Mouse (Mus musculus): ENCODE data around the gene Iffo2. TPM values are rescaled to one million over a fixed set of nuclear protein-coding genes. Genes with fewer than 3 reads are reported as not detected.

Gene Iffo2
- polyA plus RNA-seq (2014; fragmentation: Illumina TruSeq; extraction: RNeasy Lipid Tissue Mini Kit (QIAGEN cat#74804); ENCODE audit: low read depth, low replicate concordance): 4.6 TPM

DNA sequence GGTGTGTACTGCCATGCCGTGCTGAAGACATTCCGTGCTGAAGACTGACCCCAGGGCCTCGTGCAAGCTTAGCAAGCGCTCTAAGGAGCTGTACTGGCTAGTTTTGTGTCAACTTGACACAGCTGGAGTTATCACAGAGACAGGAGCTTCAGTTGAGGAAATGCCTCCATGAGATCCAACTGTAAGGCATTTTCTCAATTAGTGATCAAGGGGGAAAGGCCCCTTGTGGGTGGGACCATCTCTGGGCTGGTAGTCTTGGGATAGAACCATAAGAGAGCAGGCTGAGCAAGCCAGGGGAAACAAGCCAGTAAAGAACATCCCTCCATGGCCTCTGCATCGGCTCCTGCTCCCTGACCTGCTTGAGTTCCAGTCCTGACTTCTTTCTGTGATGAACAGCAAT lies at the start of gene Iffo2:
TSS of gene Iffo2 (plus strand) at position 301 of the 400 bp plus-strand sequence.

DNA sequence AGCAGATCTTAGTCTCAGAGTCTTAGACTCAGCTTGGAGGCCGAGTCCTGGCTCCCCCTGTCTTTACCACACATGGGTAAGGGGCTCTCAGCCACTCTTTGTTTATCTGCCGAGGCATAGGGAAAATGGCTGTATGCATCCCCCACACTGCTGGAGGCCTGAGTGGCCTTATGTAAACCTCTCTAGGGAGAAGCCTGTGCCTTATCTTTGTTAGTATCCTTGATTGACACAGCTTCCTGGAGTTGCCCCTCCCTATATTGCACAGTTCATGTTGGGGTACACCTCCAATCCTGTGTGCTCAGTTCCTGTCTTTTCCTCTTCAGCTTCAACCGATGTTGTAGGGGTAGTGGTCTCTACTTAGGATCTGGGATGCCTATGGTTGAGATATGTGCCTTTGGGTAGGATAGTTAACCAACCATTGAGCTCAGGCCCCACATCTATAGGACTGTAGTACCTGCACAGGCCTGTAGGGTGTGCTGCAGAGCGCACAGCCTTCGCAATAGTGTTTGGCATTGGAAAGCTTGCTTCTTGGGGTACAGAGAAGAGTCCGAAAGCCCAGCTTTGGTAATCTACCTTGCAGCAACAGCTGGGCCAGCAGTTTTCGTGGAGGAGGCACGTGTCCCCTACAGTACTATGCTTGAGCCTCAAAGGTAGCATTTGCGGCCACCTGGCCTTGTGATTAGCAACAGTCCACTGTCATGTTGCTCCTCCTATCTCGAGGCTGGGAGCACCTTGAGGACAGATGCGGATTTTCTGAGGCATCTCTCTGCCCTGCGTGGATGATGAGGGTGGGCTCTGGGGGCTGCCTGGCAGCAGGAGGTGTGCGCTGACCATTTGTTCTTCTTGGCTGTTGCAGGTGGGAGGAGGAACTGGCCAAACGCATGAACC lies 72.3 kb downstream of the Iffo2 start, which contains the start of gene Gm21969:
TSS of gene Gm21969 (plus strand) at position 830 of the 888 bp plus-strand sequence.

DNA sequence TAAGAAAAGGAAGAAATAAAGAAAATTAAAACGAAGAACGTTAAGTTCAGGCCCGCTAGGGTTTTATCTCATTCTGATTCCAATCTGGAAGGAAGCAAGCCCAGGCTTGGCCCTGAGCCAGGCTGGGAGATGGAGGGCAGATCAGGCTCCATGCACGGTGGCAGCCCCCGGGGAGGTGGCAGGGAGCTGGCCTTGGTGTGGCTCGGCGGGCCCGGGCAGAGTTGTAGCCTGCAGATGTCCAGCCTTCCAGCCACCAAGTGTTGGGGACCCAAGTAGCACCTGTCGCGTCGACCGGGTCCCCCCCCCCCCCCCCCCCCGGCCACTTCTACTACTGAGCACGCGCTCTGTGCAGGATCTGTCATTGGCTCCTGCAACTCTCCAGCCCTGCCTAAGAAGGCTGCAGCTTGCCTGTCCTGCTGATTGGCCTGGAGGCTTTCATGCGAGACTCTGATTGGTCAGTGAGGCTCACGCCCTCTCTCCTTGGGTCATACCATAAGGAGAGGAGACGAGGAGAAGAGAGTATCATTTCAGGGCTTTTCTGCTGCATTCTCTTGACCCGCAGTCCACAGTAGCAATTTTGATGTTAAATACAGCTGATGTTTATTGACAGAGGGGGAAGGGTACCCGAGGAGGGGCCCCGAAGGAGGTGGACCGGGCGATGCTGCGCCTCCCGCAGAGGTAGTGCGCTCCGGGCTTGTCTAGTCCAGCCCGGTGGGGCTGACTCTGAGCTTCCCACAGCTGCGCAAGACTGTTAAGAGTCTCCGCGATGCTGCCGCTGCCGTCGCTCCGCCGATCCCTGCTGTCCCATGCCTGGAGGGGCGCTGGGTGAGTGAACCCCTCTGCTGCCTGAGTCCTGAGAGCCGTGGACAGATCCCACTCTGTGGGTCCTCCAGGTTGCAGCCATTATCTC lies 92.3 kb downstream of the Iffo2 start, which contains the start of gene Aldh4a1:
TSS of gene Aldh4a1 (plus strand) at position 494 of the 910 bp plus-strand sequence.

DNA sequence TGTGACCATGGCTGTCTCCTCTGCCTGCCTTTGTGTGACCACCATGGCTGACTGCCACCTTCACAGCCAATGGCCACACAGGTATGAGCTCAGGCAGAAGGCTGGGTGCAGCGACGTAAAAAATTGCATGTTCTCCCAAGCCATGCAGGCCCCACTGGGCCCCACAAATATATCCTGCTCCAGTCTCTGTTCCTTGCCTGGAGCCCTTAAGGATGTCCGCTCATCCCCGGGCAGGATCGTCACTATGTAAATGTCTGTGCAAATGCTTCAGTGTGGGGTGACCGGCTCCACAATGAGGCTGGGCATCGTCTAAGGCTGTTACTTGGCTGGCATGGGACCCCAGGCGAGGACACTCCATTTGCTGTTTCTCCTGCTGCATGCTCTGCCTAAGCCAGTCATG lies 122.9 kb downstream of the Iffo2 start, which contains the start of gene Tas1r2:
TSS of gene Tas1r2 (plus strand) at position 301 of the 400 bp plus-strand sequence.

Other genes with a start within 250 kb of the Iffo2 start
- gene Pqlc2, start 219.8 kb upstream of the Iffo2 start, polyA plus RNA-seq (2014; fragmentation: Illumina TruSeq; extraction: RNeasy Lipid Tissue Mini Kit (QIAGEN cat#74804); ENCODE audit: low read depth, low replicate concordance): 2.0 TPM
- gene Akr7a5, start 219.8 kb upstream of the Iffo2 start, polyA plus RNA-seq (2014; fragmentation: Illumina TruSeq; extraction: RNeasy Lipid Tissue Mini Kit (QIAGEN cat#74804); ENCODE audit: low read depth, low replicate concordance): 1.3 TPM
- 7.9 TPM for gene Mrto4, start 178.0 kb upstream of the Iffo2 start, polyA plus RNA-seq (2014; fragmentation: Illumina TruSeq; extraction: RNeasy Lipid Tissue Mini Kit (QIAGEN cat#74804); ENCODE audit: low read depth, low replicate concordance)
- gene Emc1, start 178.0 kb upstream of the Iffo2 start, polyA plus RNA-seq (2014; fragmentation: Illumina TruSeq; extraction: RNeasy Lipid Tissue Mini Kit (QIAGEN cat#74804); ENCODE audit: low read depth, low replicate concordance): 6.1 TPM
- 5.6 TPM for gene Ubr4, start 177.9 kb upstream of the Iffo2 start, polyA plus RNA-seq (2014; fragmentation: Illumina TruSeq; extraction: RNeasy Lipid Tissue Mini Kit (QIAGEN cat#74804); ENCODE audit: low read depth, low replicate concordance)
- gene Gm21969, start 72.6 kb downstream of the Iffo2 start, polyA plus RNA-seq (2014; fragmentation: Illumina TruSeq; extraction: RNeasy Lipid Tissue Mini Kit (QIAGEN cat#74804); ENCODE audit: low read depth, low replicate concordance): not detected
- 2.1 TPM for gene Aldh4a1, start 92.3 kb downstream of the Iffo2 start, polyA plus RNA-seq (2014; fragmentation: Illumina TruSeq; extraction: RNeasy Lipid Tissue Mini Kit (QIAGEN cat#74804); ENCODE audit: low read depth, low replicate concordance)
- gene Tas1r2, start 123.0 kb downstream of the Iffo2 start, polyA plus RNA-seq (2014; fragmentation: Illumina TruSeq; extraction: RNeasy Lipid Tissue Mini Kit (QIAGEN cat#74804); ENCODE audit: low read depth, low replicate concordance): not detected